Mouse (Mus musculus) neutrophil, adult 5-6 weeks (primary cell): ENCODE data around the gene Fam102b. TPM values are rescaled to one million over a fixed set of nuclear protein-coding genes. Genes with fewer than 3 reads are reported as not detected.
A peak's percentile ranks its signal among the peaks of the same experiment; 100 is the strongest.

ENCODE experiments used
- ATAC-seq: fragments of 151-379, 151-347 bp; 2 replicates; pipeline ENCODE4 v1.8.0; 2017; ENCODE audit warnings: mild to moderate bottlenecking, moderate TSS enrichment; ENCODE audit not compliant: insufficient number of reproducible peaks, poor library complexity, low FRiP score, severe bottlenecking; ENCODE audit errors: extremely low read depth
- total RNA-seq: library from RNA; stranded (forward); fragments of 200-1000 nt; gene quantifications from 2 replicates; pipeline ENCODE4 v1.2.3, GENCODE M21; 2017

The Fam102b gene
- total RNA-seq, result 19.4 and 22.7 TPM in 2 replicates

- ATAC-seq, result peak; percentile 74
Measured at GRCm38 (mm10) chr3:109027515-109027987, at the start of gene Fam102b. Fam102b (minus strand) TSS chr3:109027607.

- ATAC-seq, result peak; percentile 92; the same call in 1 of the 2 replicates
Measured at GRCm38 (mm10) chr3:109062989-109063388, 35.6 kb upstream of the Fam102b start.

DNA sequence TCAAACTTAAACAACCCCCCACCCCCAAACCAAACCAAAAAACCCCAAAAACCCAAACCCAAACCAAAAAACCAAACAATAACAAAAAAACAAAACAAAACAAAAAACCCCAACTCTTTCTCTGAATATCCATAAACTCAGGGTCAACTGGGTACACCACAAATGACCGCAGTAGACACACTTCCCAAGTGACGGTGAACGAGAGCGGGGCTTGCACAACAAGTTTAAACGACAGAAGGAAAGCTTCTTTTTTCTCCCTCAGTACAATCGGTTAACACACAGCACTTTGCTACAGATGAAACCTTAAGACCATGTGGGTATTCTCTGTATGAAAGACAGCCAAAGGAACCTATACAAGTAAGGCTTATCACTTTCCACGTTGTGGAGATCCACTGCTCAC is 35.0 kb upstream of the Fam102b start:
- no peak for ATAC-seq

DNA sequence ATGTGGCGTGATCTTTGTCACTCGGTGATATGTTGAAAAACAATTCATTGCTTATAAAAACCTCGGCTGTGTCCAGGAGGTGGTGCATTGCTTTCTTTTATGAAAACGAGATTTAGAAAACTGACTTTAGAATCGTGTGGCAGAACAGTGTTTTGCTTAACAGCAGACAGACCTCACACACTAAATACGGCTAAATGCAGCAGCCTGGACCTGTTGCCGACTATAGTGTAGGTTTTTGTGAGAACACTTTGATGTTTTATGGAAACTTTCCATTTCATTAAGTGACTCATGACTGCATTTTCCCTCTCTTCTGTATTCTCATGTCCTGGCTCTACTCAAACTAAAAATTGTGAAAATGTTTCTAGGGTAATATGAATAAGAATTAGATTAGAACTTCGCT is 32.5 kb upstream of the Fam102b start:
- ATAC-seq, result no peak

- ATAC-seq, result no peak
Measured at GRCm38 (mm10) chr3:109051946-109052331, 24.5 kb upstream of the Fam102b start.

GRCm38 (mm10) chr3:109051056-109051945 is 23.9 kb upstream of the Fam102b start:
- ATAC-seq, result 0 out of 2 replicates have a peak, but pooled peaks have one; percentile 26

DNA sequence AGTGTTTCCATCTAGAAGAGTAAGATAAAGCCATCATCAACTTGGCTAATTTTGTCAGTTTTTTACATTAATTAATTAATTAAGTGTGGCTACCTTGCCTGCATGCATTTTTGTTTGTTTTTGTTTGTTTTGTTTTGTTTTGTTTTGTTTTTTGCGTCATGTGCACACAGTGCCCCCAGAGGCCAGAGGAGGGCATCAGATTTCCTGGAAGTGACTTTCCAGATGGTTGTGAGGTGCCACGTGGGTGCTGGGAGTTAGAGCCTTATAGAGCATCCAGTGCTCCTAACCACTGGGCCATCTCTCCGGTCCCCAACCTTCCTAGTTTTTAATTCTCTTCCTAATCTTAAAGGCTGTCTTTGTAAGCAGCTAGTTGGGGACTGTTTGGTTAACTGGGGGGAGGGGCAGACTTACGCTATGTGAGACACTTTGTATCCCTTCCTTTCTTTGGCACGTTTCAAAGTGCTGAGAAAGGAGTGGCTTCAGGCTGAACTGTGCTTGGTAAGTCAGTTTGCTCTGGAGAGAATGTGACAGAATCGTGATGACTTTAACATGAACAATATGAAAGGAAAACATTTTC is 20.4 kb upstream of the Fam102b start:
- ATAC-seq, result no peak

GRCm38 (mm10) chr3:109046428-109046827 is 19.0 kb upstream of the Fam102b start:
- ATAC-seq, result 0 out of 2 replicates have a peak, but pooled peaks have one; percentile 6

GRCm38 (mm10) chr3:109043395-109043794 is 16.0 kb upstream of the Fam102b start:
- no peak for ATAC-seq

DNA sequence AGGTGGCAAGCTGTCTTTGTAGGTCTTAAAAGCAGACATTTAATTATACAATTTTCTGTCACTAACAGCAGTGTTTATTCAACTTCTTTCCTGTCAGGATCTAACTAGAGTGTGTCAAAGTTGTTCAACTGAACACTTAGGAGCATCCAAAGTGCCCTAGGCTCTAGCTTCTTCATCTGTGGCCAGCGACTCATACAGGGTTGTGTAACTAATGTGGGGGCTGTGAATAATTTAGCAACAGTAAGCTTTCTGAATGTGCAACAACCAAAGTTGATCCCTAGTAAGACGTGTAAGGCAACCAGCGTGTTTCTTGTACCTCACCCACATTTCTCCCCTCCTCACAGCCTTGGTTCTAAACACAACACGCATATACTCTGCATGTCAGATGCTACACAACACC is 13.5 kb upstream of the Fam102b start:
- ATAC-seq, result no peak

DNA sequence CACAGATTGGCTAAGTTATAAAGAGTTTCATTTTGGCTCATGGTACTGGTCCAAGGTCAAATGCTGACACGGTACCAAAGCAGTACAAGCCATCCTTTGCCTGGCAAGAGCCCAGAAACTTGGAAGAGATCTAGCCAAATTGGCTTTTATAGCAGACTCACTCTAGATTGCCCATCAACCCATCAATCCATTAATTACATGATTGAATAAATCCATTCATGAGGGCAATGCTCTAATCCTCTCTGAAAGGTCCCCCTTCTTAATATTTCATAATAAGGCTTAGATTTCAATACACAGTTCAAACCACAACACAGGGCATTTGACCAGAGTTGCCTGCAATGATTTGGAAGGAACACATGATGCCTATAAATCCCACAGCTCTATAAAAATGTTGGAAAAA is 7.0 kb upstream of the Fam102b start:
- ATAC-seq, result no peak

DNA sequence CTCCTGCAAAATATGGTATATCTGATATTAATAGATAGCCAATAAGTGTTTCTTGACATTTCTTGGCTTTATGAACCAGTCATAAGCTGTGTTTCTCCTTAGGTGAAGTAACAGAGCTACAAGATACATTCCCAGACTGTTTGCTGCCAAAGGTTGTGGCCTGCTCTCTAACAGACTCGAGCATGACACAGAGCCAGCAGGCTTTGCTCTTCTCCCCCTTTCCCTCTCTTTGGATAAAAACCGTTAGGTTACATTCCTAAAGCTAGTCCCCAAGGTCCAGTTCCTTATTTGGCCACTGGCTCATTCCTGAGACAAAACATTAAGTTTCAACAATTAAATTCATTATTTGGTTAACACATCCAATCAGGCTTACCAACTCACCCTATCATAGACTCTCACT is 4.9 kb upstream of the Fam102b start:
- no peak for ATAC-seq

GRCm38 (mm10) chr3:109031626-109032025 is 4.2 kb upstream of the Fam102b start:
- ATAC-seq, result no peak

DNA sequence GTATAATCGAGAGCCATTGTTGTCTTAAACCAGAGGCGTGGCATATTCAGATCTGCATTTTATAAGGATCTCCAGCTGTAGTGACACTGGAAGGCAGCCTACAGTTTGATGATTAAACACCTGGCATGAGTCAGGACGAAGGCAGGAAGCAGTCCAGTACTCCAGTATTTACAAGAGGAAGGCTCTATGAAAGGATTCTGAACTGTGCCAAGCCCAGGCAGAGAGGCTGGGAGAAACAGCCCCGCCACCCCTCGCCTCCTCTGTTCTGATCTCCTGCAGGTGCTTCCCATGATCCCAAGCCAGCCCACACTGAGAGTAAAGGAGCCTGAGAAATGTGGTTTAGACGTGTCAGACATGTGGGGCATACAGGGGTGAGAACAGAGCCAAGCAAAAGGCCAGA is 3.4 kb upstream of the Fam102b start:
- no peak for ATAC-seq

DNA sequence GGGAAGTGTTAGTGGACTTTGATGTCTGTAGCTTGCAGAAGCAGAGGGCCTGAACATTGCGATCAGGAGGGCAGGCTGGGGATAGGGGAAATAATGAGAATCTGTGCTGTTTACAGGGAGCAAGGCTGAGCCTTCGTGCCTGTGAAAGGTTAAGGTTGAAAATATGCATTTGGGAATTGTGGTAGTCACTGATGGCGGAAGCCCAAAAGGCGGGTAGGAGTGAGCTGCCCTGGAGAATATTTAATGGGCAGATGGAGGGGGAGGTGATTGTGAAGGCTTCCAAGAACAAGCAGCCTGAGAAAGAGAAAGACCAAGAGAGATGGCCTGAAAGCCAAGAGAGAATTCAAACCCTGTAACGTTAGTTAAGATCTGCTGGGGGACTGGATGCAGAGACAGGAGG is 2.3 kb upstream of the Fam102b start:
- no peak for ATAC-seq

GRCm38 (mm10) chr3:109026991-109027470 is 376 bp downstream of the Fam102b start:
- no peak for ATAC-seq

DNA sequence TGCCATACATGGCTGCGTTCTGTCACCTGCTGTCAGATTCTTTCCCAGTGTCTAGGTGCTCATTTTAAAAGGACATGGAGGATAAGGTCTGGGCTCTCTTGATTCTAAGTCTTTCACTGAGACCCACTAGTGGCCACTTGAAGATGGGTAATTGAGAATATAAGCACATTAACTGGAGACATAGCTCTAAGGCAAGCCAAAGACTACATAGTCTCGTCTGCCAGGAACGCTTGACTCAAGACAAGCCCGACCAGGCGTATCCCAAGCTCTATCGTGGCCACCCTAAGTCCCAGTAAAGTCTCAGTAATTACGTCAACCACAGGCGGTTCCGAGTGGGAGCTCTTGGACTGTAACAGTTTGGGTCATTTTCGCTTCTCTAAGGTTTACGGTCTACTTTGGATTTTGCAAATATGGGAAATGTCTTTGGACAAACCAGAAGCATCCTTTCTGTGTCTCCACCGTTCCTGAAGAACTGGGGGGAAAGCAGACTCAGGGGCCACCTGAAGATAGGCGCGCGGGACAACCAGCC is 881 bp downstream of the Fam102b start:
- no peak for ATAC-seq

GRCm38 (mm10) chr3:109025579-109025978 is 1.8 kb downstream of the Fam102b start:
- ATAC-seq, result peak; percentile 72

GRCm38 (mm10) chr3:109023066-109023465 is 4.3 kb downstream of the Fam102b start:
- no peak for ATAC-seq
